Mouse (Mus musculus) lung, embryonic 14.5 days (tissue): ENCODE results near the gene Arl5a. TPM values are rescaled to one million over a fixed set of nuclear protein-coding genes. Genes with fewer than 3 reads are reported as not detected.

ENCODE experiments used
- ATAC-seq: fragments of 200-750 bp; cut with Nextera tagmentation; 2 replicates; pipeline ENCODE4 v1.8.0; 2017; ENCODE audit warnings: mild to moderate bottlenecking, moderate TSS enrichment, moderate library complexity; ENCODE audit not compliant: insufficient read depth
- DNase-seq: peaks from one replicate; pipeline ENCODE4 v3.0.0-alpha.2; 2015
- H3K27ac ChIP-seq: fragments of 300-500 bp; sonication (generic); 2 replicates; pipeline ENCODE4 v1.5.1; 2014; ENCODE audit warnings: low read depth, mild to moderate bottlenecking, moderate library complexity
- H3K27me3 ChIP-seq: fragments of 300-500 bp; sonication (generic); 2 replicates; pipeline ENCODE4 v1.6.1; 2014; ENCODE audit warnings: low read length, control low read depth; ENCODE audit not compliant: insufficient read depth
- H3K36me3 ChIP-seq: fragments of 300-500 bp; sonication (generic); 2 replicates; pipeline ENCODE4 v1.6.1; 2014; ENCODE audit warnings: control low read depth; ENCODE audit not compliant: insufficient read depth
- H3K4me1 ChIP-seq: fragments of 300-500 bp; sonication (generic); 2 replicates; pipeline ENCODE4 v1.6.1; 2014; ENCODE audit warnings: antibody characterized with exemption, control low read depth; ENCODE audit not compliant: insufficient read depth
- H3K4me2 ChIP-seq: fragments of 300-500 bp; sonication (generic); 2 replicates; pipeline ENCODE4 v1.6.1; 2014; ENCODE audit warnings: mild to moderate bottlenecking
- H3K4me3 ChIP-seq: fragments of 300-500 bp; sonication (generic); 2 replicates; pipeline ENCODE4 v1.5.1; 2014; ENCODE audit warnings: low read depth, low read length
- H3K9ac ChIP-seq: fragments of 300-500 bp; sonication (generic); 2 replicates; pipeline ENCODE4 v1.6.1; 2014
- H3K9me3 ChIP-seq: fragments of 300-500 bp; sonication (generic); 2 replicates; pipeline ENCODE4 v1.6.1; 2016; ENCODE audit warnings: low read depth, low read length, control low read depth
- CTCF ChIP-seq: IDR thresholded peaks from 2 replicates; pipeline ENCODE4 v1.5.1; 2016; ENCODE audit warnings: antibody characterized with exemption, low read depth
- WGBS: fragments of 180-500 bp; shearing (Covaris S2); extraction: QIAGEN DNeasy Blood & Tissue Kit; methylation state at CpG from one replicate; pipeline ENCODE4 v1.1.7; 2014; 5-methylcytosine and 5-hydroxymethylcytosine counted together
- polyA plus RNA-seq: library from polyadenylated mRNA; unstranded; fragments of >200 nt; fragmentation: Nextera tagmentation; extraction: Ambion mirVana; gene quantifications from 2 replicates; pipeline ENCODE4 v1.2.1, GENCODE M21; 2014

Gene Arl5a
- polyA plus RNA-seq, 1 experiment from 2014 or later = 71.0 TPM

GRCm38 (mm10) chr2:52377706-52378447, 46.8 kb downstream of the Arl5a start:
- Histone ChIP-seq H3K27ac (no peak overlapping the region), H3K36me3 (no peaks in the 10 kb centered on the region), H3K9ac (no peak overlapping the region), H3K4me2 (peak overlapping the region; percentile 4), H3K9me3 (no peaks in the 10 kb centered on the region), H3K4me3 (no peak overlapping the region), H3K27me3 (no peaks in the 10 kb centered on the region), H3K4me1 (no peaks in the 10 kb centered on the region)
- 47% methylated on average over 13 of the region's 13 CpGs for WGBS
- no peak for DNase-seq
- TF ChIP-seq CTCF = no peak
- ATAC-seq = no peak

- TF ChIP-seq CTCF = no peak
- no peaks in the 10 kb centered on the region for H3K4me1 ChIP-seq
- H3K36me3 ChIP-seq = no peaks in the 10 kb centered on the region
- no peak overlapping the region for H3K27ac ChIP-seq
- ATAC-seq (no peak), DNase-seq (no peak)
- 83% methylated on average over 6 of the region's 6 CpGs for WGBS
- H3K9ac ChIP-seq = no peak overlapping the region
- no peak overlapping the region for H3K4me2 ChIP-seq
- H3K27me3 ChIP-seq = no peaks in the 10 kb centered on the region
- H3K4me3 ChIP-seq = no peak overlapping the region
- H3K9me3 ChIP-seq = no peaks in the 10 kb centered on the region
Measured at GRCm38 (mm10) chr2:52374706-52375105, 50.0 kb downstream of the Arl5a start.

DNA sequence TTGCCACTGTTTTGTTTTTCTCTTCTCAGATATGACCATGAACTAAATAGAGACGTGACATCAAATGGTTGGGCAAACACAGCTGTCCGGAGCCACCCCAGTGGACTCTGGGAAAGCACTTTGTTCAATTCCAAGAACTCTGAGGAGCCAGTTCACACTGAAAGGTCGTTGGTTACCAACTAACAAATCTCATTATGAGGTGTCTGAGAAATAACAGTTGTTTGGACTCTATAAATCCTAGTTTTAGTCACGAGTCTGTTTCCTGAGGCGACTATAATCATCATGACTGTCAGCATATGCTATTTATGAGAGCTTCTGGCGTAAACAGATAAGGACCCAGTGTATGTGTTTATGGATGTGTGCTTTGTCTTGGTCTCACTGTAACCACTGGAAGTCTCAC, 52.2 kb downstream of the Arl5a start:
- Histone ChIP-seq H3K9ac (no peak overlapping the region), H3K4me2 (no peak overlapping the region), H3K27me3 (no peaks in the 10 kb centered on the region), H3K4me1 (no peaks in the 10 kb centered on the region), H3K9me3 (no peaks in the 10 kb centered on the region), H3K36me3 (no peaks in the 10 kb centered on the region), H3K4me3 (no peak overlapping the region), H3K27ac (no peak overlapping the region)
- ATAC-seq = peak; percentile 91; the same call in 1 of the 2 replicates
- TF ChIP-seq CTCF = no peak
- DNase-seq = peak; percentile 84
- WGBS = 28% methylated on average over 6 of the region's 6 CpGs

- ATAC-seq = peak; percentile 55; the same call in 1 of the 2 replicates
- Histone ChIP-seq H3K4me1 (no peaks in the 10 kb centered on the region), H3K9ac (no peak overlapping the region), H3K36me3 (no peaks in the 10 kb centered on the region), H3K27ac (no peak overlapping the region), H3K27me3 (no peaks in the 10 kb centered on the region), H3K4me2 (no peak overlapping the region), H3K4me3 (no peak overlapping the region), H3K9me3 (no peaks in the 10 kb centered on the region)
- WGBS = 39% methylated on average over 4 of the region's 4 CpGs
- no peak for TF ChIP-seq CTCF
- DNase-seq = peak; percentile 27
Measured at GRCm38 (mm10) chr2:52372080-52372479, 52.6 kb downstream of the Arl5a start.

DNA sequence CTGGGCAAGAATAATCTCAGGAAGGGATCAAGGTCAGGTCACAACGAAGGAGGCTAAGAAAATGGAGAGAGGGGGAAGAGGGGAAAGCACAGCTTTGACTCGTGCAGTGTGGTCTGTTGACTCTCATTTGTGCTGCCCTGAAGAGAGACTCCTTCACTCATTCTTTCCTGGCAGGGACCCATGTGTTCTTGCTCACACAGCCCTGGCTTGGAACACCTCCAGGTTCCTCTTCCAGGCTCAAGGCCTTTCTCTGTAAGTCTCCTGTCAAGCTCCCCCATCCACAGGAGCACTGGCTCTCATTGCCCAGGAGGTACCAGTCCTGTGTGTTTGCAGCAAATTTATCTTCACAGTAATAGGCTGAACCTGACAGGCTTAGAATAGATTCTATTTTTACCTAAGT, 53.6 kb downstream of the Arl5a start:
- Histone ChIP-seq H3K9ac (no peak overlapping the region), H3K27me3 (no peaks in the 10 kb centered on the region), H3K27ac (no peak overlapping the region), H3K4me1 (no peaks in the 10 kb centered on the region), H3K36me3 (no peaks in the 10 kb centered on the region), H3K4me3 (no peak overlapping the region), H3K9me3 (no peaks in the 10 kb centered on the region), H3K4me2 (no peak overlapping the region)
- peak; percentile 71 for DNase-seq
- no peak for TF ChIP-seq CTCF
- ATAC-seq = no peak
- whole genome bisulfite sequencing = 12% methylated on average over 2 of the region's 2 CpGs

GRCm38 (mm10) chr2:52369622-52370021, 55.1 kb downstream of the Arl5a start:
- Histone ChIP-seq H3K27ac (no peak overlapping the region), H3K36me3 (no peaks in the 10 kb centered on the region), H3K9ac (no peak overlapping the region), H3K9me3 (no peaks in the 10 kb centered on the region), H3K27me3 (no peaks in the 10 kb centered on the region), H3K4me1 (no peaks in the 10 kb centered on the region), H3K4me2 (no peak overlapping the region), H3K4me3 (no peak overlapping the region)
- ATAC-seq = no peak
- 56% methylated on average over 6 of the region's 6 CpGs for WGBS
- no peak for DNase-seq
- no peak for TF ChIP-seq CTCF

GRCm38 (mm10) chr2:52367665-52368064, 57.0 kb downstream of the Arl5a start:
- no peak overlapping the region for H3K4me2 ChIP-seq
- WGBS = 84% methylated on average over 5 of the region's 5 CpGs
- no peak for TF ChIP-seq CTCF
- H3K4me1 ChIP-seq = no peaks in the 10 kb centered on the region
- H3K27me3 ChIP-seq = no peaks in the 10 kb centered on the region
- H3K27ac ChIP-seq = no peak overlapping the region
- ATAC-seq (no peak), DNase-seq (no peak)
- H3K9ac ChIP-seq = no peak overlapping the region
- H3K9me3 ChIP-seq = no peaks in the 10 kb centered on the region
- no peak overlapping the region for H3K4me3 ChIP-seq
- no peaks in the 10 kb centered on the region for H3K36me3 ChIP-seq

DNA sequence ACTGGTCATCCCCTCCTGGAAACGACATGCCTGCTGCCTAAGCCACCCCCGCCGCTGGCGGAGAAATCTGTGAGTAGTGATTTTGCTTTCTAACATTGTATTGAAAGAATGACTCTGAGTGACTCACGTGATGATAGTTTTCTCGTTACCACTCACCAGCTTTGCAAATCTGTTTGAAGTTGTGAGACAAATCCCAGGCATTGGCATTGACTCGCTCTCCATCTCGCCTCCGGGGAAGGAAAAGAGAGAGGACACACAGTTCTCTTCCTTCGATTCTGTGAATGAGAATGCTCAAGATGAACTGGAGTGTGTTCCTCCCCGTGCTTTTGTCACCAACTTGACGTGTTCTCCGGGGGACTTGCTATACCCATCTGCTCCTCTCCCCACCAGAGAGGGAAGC, 57.5 kb downstream of the Arl5a start:
- ATAC-seq (no peak), DNase-seq (no peak)
- no peak for TF ChIP-seq CTCF
- Histone ChIP-seq H3K27me3 (no peaks in the 10 kb centered on the region), H3K27ac (no peak overlapping the region), H3K9ac (no peak overlapping the region), H3K4me1 (no peaks in the 10 kb centered on the region), H3K4me2 (no peak overlapping the region), H3K9me3 (no peaks in the 10 kb centered on the region), H3K36me3 (no peaks in the 10 kb centered on the region), H3K4me3 (no peak overlapping the region)
- 59% methylated on average over 13 of the region's 13 CpGs for WGBS
